Mouse (Mus musculus) embryonic fibroblast, embryonic 13.5 days (primary cell): ENCODE results near the gene Pcbp3. TPM values are rescaled to one million over a fixed set of nuclear protein-coding genes. Genes with fewer than 3 reads are reported as not detected.

Source experiments
- H3K27ac ChIP-seq: 2 replicates; pipeline ENCODE4 v1.5.1; 2012; ENCODE audit warnings: low read length, control low read depth, inconsistent platforms; ENCODE audit not compliant: insufficient read depth
- H3K4me1 ChIP-seq: 2 replicates; pipeline ENCODE4 v1.6.1; 2011; ENCODE audit warnings: low read length; ENCODE audit not compliant: control insufficient read depth, insufficient read depth
- H3K4me3 ChIP-seq: 2 replicates; pipeline ENCODE4 v1.5.1; 2011; ENCODE audit warnings: mild to moderate bottlenecking, control low read depth, low read length; ENCODE audit not compliant: insufficient read depth
- CTCF ChIP-seq: IDR thresholded peaks from 2 replicates; pipeline ENCODE4 v1.5.1; 2011; ENCODE audit warnings: mild to moderate bottlenecking, control low read depth, low read length, moderate library complexity, borderline replicate concordance; ENCODE audit not compliant: insufficient read depth
- POLR2A ChIP-seq: IDR thresholded peaks from 2 replicates; pipeline ENCODE4 v1.6.1; 2011; ENCODE audit warnings: low read depth, mild to moderate bottlenecking, control low read depth, low read length, moderate library complexity
- polyA plus RNA-seq: library from polyadenylated mRNA; stranded (reverse); fragments of >200 nt; gene quantifications from 2 replicates; pipeline ENCODE4 v1.2.4, GENCODE M21; 2011; ENCODE audit warnings: low read depth; ENCODE audit not compliant: missing spikeins, insufficient read length

The Pcbp3 gene
- polyA plus RNA-seq, 1 experiment, result 12.0 TPM

DNA sequence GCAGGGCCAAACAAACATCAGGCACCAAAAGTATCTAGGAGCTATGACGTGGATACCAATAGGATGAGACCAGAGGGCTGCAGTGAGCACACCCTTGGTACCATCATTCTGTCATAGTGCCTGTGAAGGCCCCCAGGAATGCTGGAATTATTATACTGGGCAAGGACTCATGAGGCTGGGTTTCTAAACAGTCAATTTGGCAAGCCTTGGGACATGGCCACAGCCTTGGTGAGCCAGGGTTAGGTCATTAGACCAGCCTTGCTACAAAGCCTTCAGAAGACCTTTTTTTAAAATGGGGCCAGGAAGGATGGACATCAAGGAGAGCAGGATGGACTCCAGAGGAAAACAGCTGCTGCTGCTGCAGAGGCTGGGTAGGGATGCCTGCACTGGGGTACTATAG, 128.8 kb downstream of the Pcbp3 start:
- no peak overlapping the region for H3K4me3 ChIP-seq
- TF ChIP-seq POLR2A (no peak), CTCF (no peak)
- no peak overlapping the region for H3K27ac ChIP-seq
- no peaks in the 10 kb centered on the region for H3K4me1 ChIP-seq

- H3K27ac ChIP-seq, result no peak overlapping the region
- H3K4me1 ChIP-seq, result no peaks in the 10 kb centered on the region
- no peak overlapping the region for H3K4me3 ChIP-seq
- no peak for TF ChIP-seq CTCF
- TF ChIP-seq POLR2A, result no peak
Observed at GRCm38 (mm10) chr10:76831915-76832314, 129.8 kb downstream of the Pcbp3 start.

DNA sequence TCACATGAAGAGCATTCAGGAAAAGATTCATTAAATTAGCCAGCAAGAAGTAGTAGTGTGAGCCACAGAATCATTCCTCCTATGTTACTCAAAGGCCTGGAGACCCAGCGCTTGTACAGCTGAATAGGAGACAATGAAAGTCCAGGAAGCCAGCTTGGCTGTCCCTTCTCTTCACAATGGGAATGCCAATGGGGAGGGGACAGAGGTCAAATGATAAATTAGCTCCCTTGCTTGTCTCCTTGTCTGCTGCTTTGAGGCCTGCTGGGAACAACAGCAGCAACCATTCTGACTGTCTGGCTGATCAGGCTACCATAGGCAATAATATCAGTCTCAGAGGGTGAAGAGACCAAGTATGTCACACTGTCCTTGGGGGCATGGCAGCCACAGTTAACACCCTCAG, 130.5 kb downstream of the Pcbp3 start:
- H3K4me3 ChIP-seq, result no peak overlapping the region
- H3K27ac ChIP-seq, result no peak overlapping the region
- H3K4me1 ChIP-seq, result no peaks in the 10 kb centered on the region
- TF ChIP-seq CTCF (no peak), POLR2A (no peak)

DNA sequence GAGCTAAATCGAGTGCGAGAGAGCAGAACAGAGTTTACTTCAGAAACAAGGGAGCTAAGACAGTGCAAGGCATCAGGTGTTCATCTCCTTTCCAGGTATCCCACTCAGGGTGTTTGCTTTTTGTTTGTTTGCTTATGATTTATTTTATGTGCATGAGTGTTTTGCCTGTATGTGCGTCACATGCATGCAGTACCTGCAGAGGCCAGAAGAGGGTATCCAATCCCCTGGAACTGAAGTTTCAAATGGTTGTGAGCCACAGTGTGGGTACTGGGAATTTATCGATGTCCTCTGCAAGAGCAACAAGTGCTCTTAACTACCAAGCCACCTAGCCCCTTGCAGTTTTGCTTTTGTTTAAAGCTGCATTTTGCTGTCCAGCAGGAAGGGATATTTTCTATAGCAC, 132.8 kb downstream of the Pcbp3 start:
- no peak for TF ChIP-seq CTCF
- Histone ChIP-seq H3K4me1 (no peaks in the 10 kb centered on the region), H3K4me3 (no peak overlapping the region), H3K27ac (no peak overlapping the region)

- Histone ChIP-seq H3K4me1 (no peaks in the 10 kb centered on the region), H3K4me3 (no peak overlapping the region), H3K27ac (no peak overlapping the region)
- TF ChIP-seq CTCF (no peak), POLR2A (no peak)
Observed at GRCm38 (mm10) chr10:76822698-76823097, 139.0 kb downstream of the Pcbp3 start.

- TF ChIP-seq CTCF (no peak), POLR2A (no peak)
- no peak overlapping the region for H3K27ac ChIP-seq
- no peak overlapping the region for H3K4me3 ChIP-seq
- H3K4me1 ChIP-seq, result no peaks in the 10 kb centered on the region
Observed at GRCm38 (mm10) chr10:76819321-76819720, 142.4 kb downstream of the Pcbp3 start.

DNA sequence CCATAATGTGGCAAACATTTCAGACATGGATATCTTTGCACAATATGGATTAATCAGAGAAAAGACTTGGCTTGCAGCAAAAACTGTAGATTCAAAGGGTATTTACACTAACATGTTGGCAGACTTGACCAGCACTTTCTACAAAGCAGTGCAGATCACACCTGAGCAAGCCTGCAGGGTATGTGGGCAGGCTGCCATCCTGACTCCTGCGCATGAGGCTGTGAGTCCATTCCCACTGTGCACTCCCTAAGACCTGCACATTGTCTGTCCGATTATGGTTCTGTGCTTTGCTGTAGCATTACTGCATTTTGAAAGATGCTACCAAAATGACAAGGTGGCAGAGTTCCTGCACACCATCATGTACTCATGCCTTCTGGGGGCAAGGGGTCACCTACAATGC, 143.3 kb downstream of the Pcbp3 start:
- TF ChIP-seq POLR2A (no peak), CTCF (no peak)
- Histone ChIP-seq H3K27ac (no peak overlapping the region), H3K4me3 (no peak overlapping the region), H3K4me1 (no peaks in the 10 kb centered on the region)

GRCm38 (mm10) chr10:76816930-76817329, 144.8 kb downstream of the Pcbp3 start:
- H3K27ac ChIP-seq, result no peak overlapping the region
- TF ChIP-seq CTCF (no peak), POLR2A (no peak)
- H3K4me3 ChIP-seq, result no peak overlapping the region
- no peaks in the 10 kb centered on the region for H3K4me1 ChIP-seq

DNA sequence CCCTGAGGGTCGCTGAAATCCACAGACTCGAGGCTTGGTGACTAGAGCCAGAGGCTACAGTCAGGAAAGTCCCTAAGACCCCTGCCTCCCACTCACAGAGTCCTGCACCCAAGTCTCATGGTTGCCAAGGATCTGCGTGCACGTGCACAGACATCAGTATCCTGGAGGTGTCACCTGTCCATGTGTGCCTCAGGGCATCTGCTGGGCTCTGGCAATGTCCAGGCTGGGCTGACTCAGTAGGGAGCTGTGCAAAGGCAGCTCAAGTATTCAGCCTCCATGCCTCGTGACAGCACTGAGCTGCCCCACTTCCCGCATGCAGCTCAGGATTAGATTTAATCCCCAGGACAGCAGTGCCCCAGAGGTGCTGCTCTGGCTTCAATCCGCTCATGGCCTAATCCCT, 145.3 kb downstream of the Pcbp3 start:
- TF ChIP-seq CTCF (no peak), POLR2A (no peak)
- Histone ChIP-seq H3K4me1 (no peaks in the 10 kb centered on the region), H3K27ac (no peak overlapping the region), H3K4me3 (no peak overlapping the region)

- H3K4me3 ChIP-seq, result no peak overlapping the region
- H3K27ac ChIP-seq, result no peak overlapping the region
- TF ChIP-seq POLR2A (no peak), CTCF (no peak)
- H3K4me1 ChIP-seq, result no peaks in the 10 kb centered on the region
Observed at GRCm38 (mm10) chr10:76815481-76815880, 146.2 kb downstream of the Pcbp3 start.

GRCm38 (mm10) chr10:76814811-76815210, 146.9 kb downstream of the Pcbp3 start:
- no peak for TF ChIP-seq CTCF
- no peak for TF ChIP-seq POLR2A

More at GRCm38 (mm10) chr10:76814811-76815210, 146.9 kb downstream of the Pcbp3 start:
- Histone ChIP-seq H3K4me3 (no peak overlapping the region), H3K4me1 (no peaks in the 10 kb centered on the region), H3K27ac (no peak overlapping the region)
